Mouse (Mus musculus): Measurements from ENCODE around the gene Thada. TPM values are rescaled to one million over a fixed set of nuclear protein-coding genes. Genes with fewer than 3 reads are reported as not detected.
"Not testable (repeated sequence)": the region's sequence is repeated elsewhere in the genome, so short reads cannot be mapped to it uniquely, and the experiment has no call there.

Gene Thada
- polyA plus RNA-seq, 1 experiment = 6.8 TPM

DNA sequence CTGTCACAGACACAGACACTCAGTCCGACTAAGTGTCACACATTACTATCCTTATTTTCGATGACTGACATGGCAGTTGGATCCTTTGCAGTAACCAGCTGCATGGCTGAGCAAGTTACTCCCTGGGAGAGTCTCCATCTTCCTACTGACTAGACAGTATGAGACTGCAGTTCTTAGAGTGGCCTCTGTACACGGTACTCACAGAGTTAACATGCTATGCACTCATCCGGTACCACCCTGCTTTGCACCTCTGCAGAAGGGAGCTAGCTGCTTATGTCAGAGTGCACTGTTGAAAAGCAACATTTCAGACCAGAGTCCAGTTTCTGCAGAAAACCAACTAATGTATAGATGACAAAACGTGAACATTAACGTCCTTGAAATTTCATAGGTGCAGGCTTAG lies 222.2 kb downstream of the Thada start:
- 84% methylated on average over 6 of the region's 6 CpGs for WGBS
- H3K27me3 ChIP-seq (ENCODE audit: control insufficient read depth, insufficient read depth, low read length) = no peaks in the 10 kb centered on the region
- H3K4me3 ChIP-seq (replicated peaks; ENCODE audit: insufficient read depth, low read depth, low read length) = no peak overlapping the region

DNA sequence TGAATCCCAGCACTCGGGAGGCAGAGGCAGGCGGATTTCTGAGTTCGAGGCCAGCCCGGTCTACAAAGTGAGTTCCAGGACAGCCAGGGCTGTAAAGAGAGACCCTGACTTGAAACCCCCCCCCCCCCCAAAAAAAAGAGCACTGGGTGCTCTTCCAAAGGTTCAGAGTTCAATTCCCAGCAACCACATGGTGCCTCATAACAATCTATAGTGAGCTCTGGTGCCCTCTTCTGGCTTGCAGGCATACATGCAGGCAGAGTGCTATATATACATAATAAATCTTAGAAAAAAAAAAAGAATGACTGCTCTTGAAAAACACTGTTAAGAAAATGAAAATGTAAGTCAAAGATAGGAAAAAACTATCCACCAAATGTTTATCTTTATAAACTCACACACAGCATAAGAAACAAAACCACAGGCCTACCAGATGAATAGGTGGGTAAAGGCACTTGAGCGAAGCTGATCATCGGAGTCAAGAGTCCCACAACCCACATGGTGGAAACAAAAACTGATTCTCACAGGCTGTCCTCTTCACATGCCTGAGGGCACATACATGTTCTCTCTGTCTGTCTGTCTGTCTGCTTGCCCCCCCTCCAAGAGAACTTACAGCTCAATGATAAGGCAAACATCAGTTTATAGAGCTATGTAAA lies 224.6 kb downstream of the Thada start:
- H3K4me3 ChIP-seq (replicated peaks; ENCODE audit: insufficient read depth, low read depth, low read length) = no peak overlapping the region
- no peak for TF ChIP-seq CTCF (IDR thresholded peaks at IDR 0.05; ENCODE audit: borderline replicate concordance, insufficient read depth, low read depth, low read length)
- H3K27me3 ChIP-seq (ENCODE audit: control insufficient read depth, insufficient read depth, low read length) = no peaks in the 10 kb centered on the region
- WGBS = 99% methylated on average over 6 of the region's 6 CpGs
- no peaks in the 10 kb centered on the region for H3K4me1 ChIP-seq (ENCODE audit: control insufficient read depth, insufficient read depth, low read length)
- H3K27ac ChIP-seq (ENCODE audit: insufficient read depth, low read length) = no peak overlapping the region
- DNase-seq = no peak

More for the DNA sequence above, 222.2 kb downstream of the Thada start:
- no peak overlapping the region for H3K27ac ChIP-seq (ENCODE audit: insufficient read depth, low read length)
- no peak for DNase-seq
- TF ChIP-seq POLR2A (IDR thresholded peaks at IDR 0.05; ENCODE audit: borderline replicate concordance, insufficient read depth, low read length) = no peak
- TF ChIP-seq CTCF (IDR thresholded peaks at IDR 0.05; ENCODE audit: borderline replicate concordance, insufficient read depth, low read depth, low read length) = no peak
- H3K4me1 ChIP-seq (ENCODE audit: control insufficient read depth, insufficient read depth, low read length) = no peaks in the 10 kb centered on the region

DNA sequence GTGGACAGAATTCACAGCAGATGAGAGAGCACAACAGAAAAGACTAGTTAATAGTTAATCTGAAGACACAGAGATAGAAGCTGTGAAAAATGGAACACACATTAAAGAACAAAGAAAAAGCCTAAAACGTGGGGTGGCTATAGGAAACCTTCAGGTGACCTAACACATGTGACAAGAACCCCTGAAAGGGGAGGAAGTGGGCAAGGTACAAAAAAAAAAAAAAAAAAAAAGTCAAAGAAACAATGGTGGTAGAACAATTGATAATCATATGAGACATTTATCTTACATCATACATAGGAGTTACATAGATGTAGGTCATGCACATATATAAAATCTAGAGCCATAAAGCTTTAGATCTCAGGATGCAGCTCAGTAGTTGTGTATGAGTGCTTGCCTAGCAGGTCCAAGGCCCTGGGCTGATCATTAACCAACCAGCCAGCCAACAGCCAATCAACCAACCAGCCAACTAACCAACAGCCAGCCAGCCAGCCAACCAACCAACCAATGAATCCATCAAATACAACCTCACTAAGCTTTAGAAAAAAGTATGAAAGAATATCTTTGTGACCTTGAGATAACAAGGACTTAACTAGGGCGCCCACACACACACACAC lies 226.2 kb downstream of the Thada start:
- no peak for DNase-seq
- no peaks in the 10 kb centered on the region for H3K27me3 ChIP-seq (ENCODE audit: control insufficient read depth, insufficient read depth, low read length)
- TF ChIP-seq CTCF (IDR thresholded peaks at IDR 0.05; ENCODE audit: borderline replicate concordance, insufficient read depth, low read depth, low read length) (no peak), POLR2A (IDR thresholded peaks at IDR 0.05; ENCODE audit: borderline replicate concordance, insufficient read depth, low read length) (no peak)
- H3K27ac ChIP-seq (ENCODE audit: insufficient read depth, low read length) = no peak overlapping the region
- H3K4me3 ChIP-seq (replicated peaks; ENCODE audit: insufficient read depth, low read depth, low read length) = no peak overlapping the region
- 93% methylated on average over 2 of the region's 2 CpGs for WGBS
- no peaks in the 10 kb centered on the region for H3K4me1 ChIP-seq (ENCODE audit: control insufficient read depth, insufficient read depth, low read length)

DNA sequence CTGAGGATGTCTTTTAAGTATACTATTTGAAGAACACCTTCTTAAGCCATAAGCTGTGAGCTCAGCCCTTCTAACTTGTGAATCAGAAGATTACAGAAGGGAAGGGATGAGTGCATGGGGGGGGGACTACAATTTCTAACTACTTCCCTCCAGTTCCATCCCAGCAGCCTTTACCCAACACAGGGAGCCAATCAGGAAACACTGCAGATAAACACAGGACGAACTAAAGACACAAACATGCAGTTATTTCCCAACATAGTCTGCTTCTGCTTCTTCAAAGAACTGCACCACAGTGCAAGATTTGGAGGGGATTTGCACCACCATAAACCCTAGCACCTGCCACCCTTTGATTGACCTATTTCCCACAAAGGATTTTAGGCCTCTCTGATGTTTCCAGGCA lies 227.8 kb downstream of the Thada start:
- 88% methylated on average over 1 of the region's 1 CpGs for WGBS

DNA sequence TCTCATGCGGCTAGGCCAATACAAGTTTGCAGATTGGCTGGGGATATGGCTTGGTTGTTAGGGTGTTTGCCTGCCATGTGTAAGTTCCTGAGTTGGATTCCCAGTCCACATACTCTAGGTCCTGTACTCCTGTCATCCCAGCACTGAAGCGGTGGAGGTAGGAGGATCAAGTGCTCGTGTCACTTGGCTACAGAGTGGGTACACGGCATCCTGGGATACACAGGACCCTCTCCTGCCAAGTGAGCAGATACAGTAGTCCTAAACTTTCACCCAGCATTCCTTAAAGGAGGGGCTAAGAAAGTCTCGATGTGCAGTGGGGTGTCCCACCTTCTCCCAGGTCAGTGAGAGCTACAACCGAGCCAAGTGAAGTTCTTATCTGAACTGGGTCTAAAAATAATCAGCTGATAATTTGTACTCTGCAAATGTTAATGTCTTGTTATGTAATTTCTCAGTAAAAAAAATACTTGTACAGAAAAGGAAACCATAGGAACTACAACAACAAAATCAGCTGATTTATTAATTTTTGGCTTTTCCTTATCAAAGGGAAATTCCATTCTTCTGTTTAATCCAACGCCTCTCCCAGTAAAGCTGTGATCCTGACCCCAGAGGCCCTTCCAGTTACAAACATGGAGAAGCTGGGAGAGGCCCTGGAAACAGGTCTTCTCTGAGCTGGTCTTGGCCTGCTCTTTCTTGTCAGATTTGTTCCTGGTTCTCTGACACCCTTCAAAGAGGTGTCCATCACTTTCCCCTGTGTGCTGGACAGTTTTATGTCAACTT lies 229.0 kb downstream of the Thada start:
- Histone ChIP-seq H3K27ac (ENCODE audit: insufficient read depth, low read length) (no peak overlapping the region), H3K4me3 (replicated peaks; ENCODE audit: insufficient read depth, low read depth, low read length) (no peak overlapping the region)
- 85% methylated on average over 7 of the region's 7 CpGs for WGBS

More for the DNA sequence above, 227.8 kb downstream of the Thada start:
- DNase-seq = no peak
- Histone ChIP-seq H3K27me3 (ENCODE audit: control insufficient read depth, insufficient read depth, low read length) (no peaks in the 10 kb centered on the region), H3K27ac (ENCODE audit: insufficient read depth, low read length) (no peak overlapping the region), H3K4me3 (replicated peaks; ENCODE audit: insufficient read depth, low read depth, low read length) (no peak overlapping the region), H3K4me1 (ENCODE audit: control insufficient read depth, insufficient read depth, low read length) (no peaks in the 10 kb centered on the region)
- TF ChIP-seq CTCF (IDR thresholded peaks at IDR 0.05; ENCODE audit: borderline replicate concordance, insufficient read depth, low read depth, low read length) (no peak), POLR2A (IDR thresholded peaks at IDR 0.05; ENCODE audit: borderline replicate concordance, insufficient read depth, low read length) (no peak)

DNA sequence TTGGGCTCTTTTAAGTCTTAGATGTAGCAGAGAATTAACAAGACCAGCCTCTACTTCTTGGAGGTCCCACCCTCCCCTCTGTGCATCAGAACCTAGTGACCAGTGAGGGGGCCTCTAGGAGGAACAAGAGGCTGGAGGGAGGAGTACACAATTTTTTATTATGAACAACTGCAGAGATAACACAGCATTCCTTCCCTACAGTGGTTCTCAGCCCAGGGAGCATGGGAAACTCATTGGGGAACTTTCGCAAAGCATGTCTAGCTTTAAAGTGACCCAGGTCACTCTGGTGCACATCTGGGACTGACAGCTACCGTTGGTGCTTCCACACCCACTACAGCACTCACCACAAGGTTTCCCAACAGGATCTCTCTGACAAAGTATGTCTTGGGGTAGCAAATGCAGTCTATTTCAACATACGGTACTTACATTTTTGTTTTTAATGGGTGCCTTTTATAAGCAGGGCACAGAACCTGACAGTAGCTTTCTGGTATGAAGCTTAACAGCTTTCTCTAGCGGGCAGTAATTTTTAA lies 230.5 kb downstream of the Thada start:
- WGBS = 95% methylated on average over 4 of the region's 4 CpGs
- Histone ChIP-seq H3K27me3 (ENCODE audit: control insufficient read depth, insufficient read depth, low read length) (no peaks in the 10 kb centered on the region), H3K27ac (ENCODE audit: insufficient read depth, low read length) (no peak overlapping the region), H3K4me3 (replicated peaks; ENCODE audit: insufficient read depth, low read depth, low read length) (no peak overlapping the region), H3K4me1 (ENCODE audit: control insufficient read depth, insufficient read depth, low read length) (no peaks in the 10 kb centered on the region)
- no peak for TF ChIP-seq POLR2A (IDR thresholded peaks at IDR 0.05; ENCODE audit: borderline replicate concordance, insufficient read depth, low read length)
- TF ChIP-seq CTCF (IDR thresholded peaks at IDR 0.05; ENCODE audit: borderline replicate concordance, insufficient read depth, low read depth, low read length) = no peak
- DNase-seq = no peak

More for the DNA sequence above, 229.0 kb downstream of the Thada start:
- Histone ChIP-seq H3K4me1 (ENCODE audit: control insufficient read depth, insufficient read depth, low read length) (no peaks in the 10 kb centered on the region), H3K27me3 (ENCODE audit: control insufficient read depth, insufficient read depth, low read length) (no peaks in the 10 kb centered on the region)
- DNase-seq = no peak
- TF ChIP-seq POLR2A (IDR thresholded peaks at IDR 0.05; ENCODE audit: borderline replicate concordance, insufficient read depth, low read length) (no peak), CTCF (IDR thresholded peaks at IDR 0.05; ENCODE audit: borderline replicate concordance, insufficient read depth, low read depth, low read length) (no peak)

DNA sequence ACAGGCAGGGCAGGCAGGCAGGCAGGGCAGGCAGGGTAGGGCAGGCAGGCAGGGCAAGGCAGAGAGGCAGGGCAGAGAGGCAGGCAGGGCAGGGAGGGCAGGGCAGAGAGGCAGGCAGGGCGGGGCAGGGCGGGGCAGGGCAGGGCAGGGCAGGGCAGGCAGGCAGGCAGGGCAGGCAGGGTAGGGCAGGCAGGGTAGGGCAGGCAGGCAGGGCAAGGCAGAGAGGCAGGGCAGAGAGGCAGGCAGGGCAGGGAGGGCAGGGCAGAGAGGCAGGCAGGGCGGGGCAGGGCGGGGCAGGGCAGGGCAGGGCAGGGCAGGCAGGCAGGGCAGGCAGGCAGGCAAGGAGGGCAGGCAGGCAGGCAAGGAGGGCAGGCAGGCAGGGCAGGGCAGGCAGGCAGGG lies 231.2 kb downstream of the Thada start:
- DNase-seq; H3K27me3 ChIP-seq (ENCODE audit: control insufficient read depth, insufficient read depth, low read length); H3K4me1 ChIP-seq (ENCODE audit: control insufficient read depth, insufficient read depth, low read length); H3K4me3 ChIP-seq (replicated peaks; ENCODE audit: insufficient read depth, low read depth, low read length); H3K27ac ChIP-seq (ENCODE audit: insufficient read depth, low read length): not testable (repeated sequence)
- 100% methylated on average over 1 of the region's 4 CpGs for WGBS

DNA sequence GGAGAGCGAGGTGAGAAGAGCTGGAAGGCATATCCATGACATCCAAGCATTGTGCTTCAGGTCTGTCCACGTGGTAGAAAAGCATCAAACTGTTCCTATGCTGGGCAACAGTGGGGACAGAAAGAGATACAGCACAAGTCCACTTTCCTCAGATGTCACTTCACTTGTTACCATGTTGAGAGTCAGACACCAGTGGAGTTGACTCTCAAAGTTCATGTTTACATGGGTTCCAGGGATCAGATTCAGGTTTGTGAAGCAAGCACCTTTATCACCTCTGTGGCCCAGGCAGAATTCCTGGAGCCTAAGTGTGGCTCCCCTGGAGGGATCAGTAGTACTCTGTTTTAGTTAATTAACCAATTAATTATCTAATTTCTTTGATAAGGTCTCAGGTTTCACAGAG lies 232.2 kb downstream of the Thada start:
- WGBS = 94% methylated on average over 2 of the region's 2 CpGs

More for the DNA sequence above, 232.2 kb downstream of the Thada start:
- Histone ChIP-seq H3K4me3 (replicated peaks; ENCODE audit: insufficient read depth, low read depth, low read length) (no peak overlapping the region), H3K4me1 (ENCODE audit: control insufficient read depth, insufficient read depth, low read length) (no peaks in the 10 kb centered on the region), H3K27ac (ENCODE audit: insufficient read depth, low read length) (no peak overlapping the region), H3K27me3 (ENCODE audit: control insufficient read depth, insufficient read depth, low read length) (no peaks in the 10 kb centered on the region)
- TF ChIP-seq POLR2A (IDR thresholded peaks at IDR 0.05; ENCODE audit: borderline replicate concordance, insufficient read depth, low read length) (no peak), CTCF (IDR thresholded peaks at IDR 0.05; ENCODE audit: borderline replicate concordance, insufficient read depth, low read depth, low read length) (no peak)
- no peak for DNase-seq

All from cerebellum, adult 2 months (tissue).